Mouse (Mus musculus): ENCODE measurements around the gene Gm21477.
"Not testable (repeated sequence)": the region's sequence is repeated elsewhere in the genome, so short reads cannot be mapped to it uniquely, and the experiment has no call there.

Gene Gm21477

DNA sequence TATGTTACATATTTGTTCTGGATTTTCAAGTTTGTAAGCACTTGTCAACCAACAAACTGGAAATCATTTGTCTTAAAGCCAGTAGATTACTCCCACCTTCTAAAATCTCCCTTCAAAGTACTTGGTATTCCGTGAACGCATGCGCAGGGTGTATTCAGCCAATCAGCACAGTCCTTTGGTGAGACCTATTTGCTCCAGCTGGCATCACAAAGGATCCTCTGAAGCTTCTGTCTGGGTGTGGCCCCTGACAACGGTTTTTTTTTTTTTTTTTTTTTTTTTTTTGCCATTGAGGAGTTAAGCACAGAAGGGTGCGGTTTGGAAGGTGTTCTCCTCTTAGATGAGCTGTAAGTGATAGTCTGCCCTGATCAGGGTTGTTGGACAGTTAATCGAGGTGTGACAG lies at the start of gene Gm21477:
TSS of gene Gm21477 (plus strand) at position 301 of the 400 bp plus-strand sequence.
- DNase-seq: not testable (repeated sequence)

All from kidney, adult 11 months (tissue).